Mouse (Mus musculus) thymus, adult 2 months (tissue): ENCODE measurements around the gene Cipc. TPM values are rescaled to one million over a fixed set of nuclear protein-coding genes. Genes with fewer than 3 reads are reported as not detected.

Source experiments
- DNase-seq: peaks from one replicate; pipeline ENCODE4 v3.0.0; 2021
- H3K27ac ChIP-seq: fragments of 200-500 bp; 2 replicates; pipeline ENCODE4 v1.5.1; 2012; ENCODE audit warnings: low read length, control low read depth; ENCODE audit not compliant: control insufficient read depth, insufficient read depth
- H3K27me3 ChIP-seq: fragments of 200-500 bp; 2 replicates; pipeline ENCODE4 v1.6.1; 2012; ENCODE audit warnings: mild to moderate bottlenecking, low read length, moderate library complexity, mixed read lengths; ENCODE audit not compliant: control insufficient read depth, insufficient read depth
- H3K36me3 ChIP-seq: fragments of 200-500 bp; 2 replicates; pipeline ENCODE4 v1.6.1; 2012; ENCODE audit warnings: mild to moderate bottlenecking, low read length, moderate library complexity; ENCODE audit not compliant: control insufficient read depth, insufficient read depth
- H3K4me1 ChIP-seq: fragments of 200-500 bp; replicated peaks from 2 replicates; pipeline ENCODE4 v1.6.1; 2012; ENCODE audit warnings: low read length; ENCODE audit not compliant: control insufficient read depth, insufficient read depth
- H3K4me3 ChIP-seq: fragments of 200-500 bp; 2 replicates; pipeline ENCODE4 v1.5.1; 2012; ENCODE audit warnings: mild to moderate bottlenecking, low read length, control low read depth, moderate library complexity; ENCODE audit not compliant: control insufficient read depth, insufficient read depth
- CTCF ChIP-seq: fragments of 200-500 bp; IDR thresholded peaks from 2 replicates; pipeline ENCODE4 v1.5.1; 2012; ENCODE audit warnings: mild to moderate bottlenecking, control low read depth, low read length, moderate library complexity, borderline replicate concordance; ENCODE audit not compliant: control insufficient read depth, poor library complexity, insufficient read depth; ENCODE audit errors: extremely low read depth
- POLR2A ChIP-seq: fragments of 200-500 bp; IDR thresholded peaks from 2 replicates; pipeline ENCODE4 v1.6.1; 2012; ENCODE audit warnings: mild to moderate bottlenecking, low read length, control low read depth, moderate library complexity; ENCODE audit not compliant: control insufficient read depth, poor library complexity, insufficient read depth; ENCODE audit errors: extremely low read depth
- WGBS: fragments of 180-500 bp; shearing (Covaris S2); methylation state at CpG from one replicate; pipeline ENCODE4 v1.1.7; 2018; 5-methylcytosine and 5-hydroxymethylcytosine counted together
- polyA plus RNA-seq: library from polyadenylated mRNA; depleted of rRNA; stranded (reverse); fragments of >200 nt; gene quantifications from 2 replicates; pipeline ENCODE4 v1.2.3, GENCODE M21; 2012; rRNA removed

Cipc gene
- polyA plus RNA-seq, 1 experiment, result 43.8 TPM

- Histone ChIP-seq H3K36me3 (no peaks in the 10 kb centered on the region), H3K27me3 (no peaks in the 10 kb centered on the region), H3K27ac (no peak overlapping the region), H3K4me1 (no peaks in the 10 kb centered on the region), H3K4me3 (no peak overlapping the region)
- DNase-seq, result no peak
- TF ChIP-seq CTCF, result no peak
- no peak for TF ChIP-seq POLR2A
- 49% methylated on average over 7 of the region's 7 CpGs for WGBS
These were observed 55.4 kb downstream of the Cipc start for GRCm38 (mm10) chr12:87002209-87002608.

- 81% methylated on average over 7 of the region's 7 CpGs for WGBS
- Histone ChIP-seq H3K4me1 (no peaks in the 10 kb centered on the region), H3K36me3 (no peaks in the 10 kb centered on the region), H3K27me3 (no peaks in the 10 kb centered on the region), H3K4me3 (no peak overlapping the region), H3K27ac (no peak overlapping the region)
- DNase-seq, result no peak
- TF ChIP-seq POLR2A (no peak), CTCF (no peak)
These were observed 56.0 kb downstream of the Cipc start for GRCm38 (mm10) chr12:87002815-87003214.

GRCm38 (mm10) chr12:87003606-87004005, 56.8 kb downstream of the Cipc start:
- Histone ChIP-seq H3K4me3 (no peak overlapping the region), H3K27me3 (no peaks in the 10 kb centered on the region), H3K27ac (no peak overlapping the region), H3K4me1 (no peaks in the 10 kb centered on the region), H3K36me3 (no peaks in the 10 kb centered on the region)
- WGBS, result 51% methylated on average over 3 of the region's 3 CpGs
- TF ChIP-seq CTCF (no peak), POLR2A (no peak)
- no peak for DNase-seq

- no peak overlapping the region for H3K27ac ChIP-seq
- H3K36me3 ChIP-seq, result no peaks in the 10 kb centered on the region
- 93% methylated on average over 4 of the region's 4 CpGs for WGBS
- TF ChIP-seq POLR2A, result no peak
- no peak for TF ChIP-seq CTCF
- no peaks in the 10 kb centered on the region for H3K27me3 ChIP-seq
- no peak overlapping the region for H3K4me3 ChIP-seq
- DNase-seq, result no peak
- no peaks in the 10 kb centered on the region for H3K4me1 ChIP-seq
These were observed 57.8 kb downstream of the Cipc start for GRCm38 (mm10) chr12:87004596-87004995.

Other genes with a start within 250 kb of the Cipc start
- 6.7 and 8.4 TPM in 2 replicates for gene Angel1, start 220.6 kb upstream of the Cipc start, polyA plus RNA-seq
- gene Lrrc74a, start 212.7 kb upstream of the Cipc start, polyA plus RNA-seq, result 0.08 TPM in 1 of 2 replicates, not detected in the other
- 38.6 and 46.1 TPM in 2 replicates for gene Irf2bpl, start 62.2 kb upstream of the Cipc start, polyA plus RNA-seq
- gene Zdhhc22, start 43.4 kb downstream of the Cipc start, polyA plus RNA-seq, result 0.86 and 1.6 TPM in 2 replicates
- 0.43 and 0.58 TPM in 2 replicates for gene Tmem63c, start 74.3 kb downstream of the Cipc start, polyA plus RNA-seq
- gene Ngb, start 155.5 kb downstream of the Cipc start, polyA plus RNA-seq, result 0.17 and 0.55 TPM in 2 replicates
- 39.0 and 46.9 TPM in 2 replicates for gene Gstz1, start 200.1 kb downstream of the Cipc start, polyA plus RNA-seq
- 11.3 and 12.2 TPM in 2 replicates for gene Pomt2, start 200.9 kb downstream of the Cipc start, polyA plus RNA-seq